Mouse (Mus musculus): ENCODE data around the gene Zdhhc5.
A peak's percentile ranks its signal among the peaks of the same experiment; 100 is the strongest.

The Zdhhc5 gene

DNA sequence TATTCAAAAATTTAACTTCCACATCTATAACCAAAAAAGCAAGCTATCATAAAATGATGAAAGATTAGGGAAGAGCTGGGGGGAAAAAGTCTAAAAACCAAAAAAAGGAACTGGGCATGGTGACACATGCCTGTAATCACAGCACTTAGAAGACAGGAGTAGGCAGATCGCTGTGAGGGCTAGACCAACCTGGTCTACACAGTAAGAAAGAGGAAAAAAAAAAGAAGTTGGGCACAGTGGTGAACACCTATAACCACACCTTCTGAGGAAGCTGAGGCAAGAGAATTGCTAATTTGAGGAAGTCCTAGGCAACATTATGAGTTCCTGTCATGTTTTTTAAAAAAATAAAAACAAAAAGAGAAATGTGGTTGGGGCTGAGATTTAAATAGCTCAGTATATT lies 59.1 kb downstream of the Zdhhc5 start:
- TF ChIP-seq CTCF (conservative IDR thresholded peaks at IDR 0.05; ENCODE audit: low read length) (no peak), NANOG (IDR thresholded peaks at IDR 0.05; ENCODE audit: borderline replicate concordance, low read length) (no peak)
- H3K9me3 ChIP-seq (ENCODE audit: low read length), result peaks cover 8% of the 10 kb centered on the region; the same call in 1 of the 2 replicates
- H3K4me1 ChIP-seq (replicated peaks; ENCODE audit: low read depth, low read length), result peaks cover 7% of the 10 kb centered on the region
- no peak overlapping the region for H3K4me3 ChIP-seq (replicated peaks; ENCODE audit: low read length)
- H3K36me3 ChIP-seq (ENCODE audit: insufficient read depth, low read length), result no peaks in the 10 kb centered on the region
- peaks cover 20% of the 10 kb centered on the region for H3K27me3 ChIP-seq (ENCODE audit: insufficient read depth, low read length)

DNA sequence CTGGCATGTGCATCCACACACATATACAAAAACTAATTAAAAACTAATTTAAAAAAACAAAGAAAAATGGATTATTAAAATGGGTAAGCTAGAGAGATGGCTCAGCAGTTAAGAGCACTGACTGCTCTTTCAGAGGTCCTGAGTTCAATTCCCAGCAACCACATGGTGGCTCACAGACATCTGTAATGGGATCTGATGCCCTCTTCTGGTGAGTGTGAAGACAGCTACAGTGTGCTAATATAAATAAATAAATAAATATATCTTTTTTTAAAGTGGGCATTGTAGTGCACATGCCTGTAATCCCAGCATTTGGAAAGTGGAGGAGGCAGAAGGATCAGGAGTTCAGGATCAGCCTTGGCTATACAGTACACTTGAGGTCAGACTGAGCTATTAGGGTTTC lies 61.6 kb downstream of the Zdhhc5 start:
- Histone ChIP-seq H3K9me3 (ENCODE audit: low read length) (peaks cover 5% of the 10 kb centered on the region; the same call in 1 of the 2 replicates), H3K36me3 (ENCODE audit: insufficient read depth, low read length) (no peaks in the 10 kb centered on the region), H3K4me3 (replicated peaks; ENCODE audit: low read length) (no peak overlapping the region), H3K27me3 (ENCODE audit: insufficient read depth, low read length) (peaks cover 10% of the 10 kb centered on the region), H3K4me1 (replicated peaks; ENCODE audit: low read depth, low read length) (peaks cover 17% of the 10 kb centered on the region)
- TF ChIP-seq NANOG (IDR thresholded peaks at IDR 0.05; ENCODE audit: borderline replicate concordance, low read length) (no peak), CTCF (conservative IDR thresholded peaks at IDR 0.05; ENCODE audit: low read length) (peak; percentile 29; the same call in 1 of the 2 replicates), POU5F1 (IDR thresholded peaks at IDR 0.05; ENCODE audit: borderline replicate concordance, low read length) (no peak)

DNA sequence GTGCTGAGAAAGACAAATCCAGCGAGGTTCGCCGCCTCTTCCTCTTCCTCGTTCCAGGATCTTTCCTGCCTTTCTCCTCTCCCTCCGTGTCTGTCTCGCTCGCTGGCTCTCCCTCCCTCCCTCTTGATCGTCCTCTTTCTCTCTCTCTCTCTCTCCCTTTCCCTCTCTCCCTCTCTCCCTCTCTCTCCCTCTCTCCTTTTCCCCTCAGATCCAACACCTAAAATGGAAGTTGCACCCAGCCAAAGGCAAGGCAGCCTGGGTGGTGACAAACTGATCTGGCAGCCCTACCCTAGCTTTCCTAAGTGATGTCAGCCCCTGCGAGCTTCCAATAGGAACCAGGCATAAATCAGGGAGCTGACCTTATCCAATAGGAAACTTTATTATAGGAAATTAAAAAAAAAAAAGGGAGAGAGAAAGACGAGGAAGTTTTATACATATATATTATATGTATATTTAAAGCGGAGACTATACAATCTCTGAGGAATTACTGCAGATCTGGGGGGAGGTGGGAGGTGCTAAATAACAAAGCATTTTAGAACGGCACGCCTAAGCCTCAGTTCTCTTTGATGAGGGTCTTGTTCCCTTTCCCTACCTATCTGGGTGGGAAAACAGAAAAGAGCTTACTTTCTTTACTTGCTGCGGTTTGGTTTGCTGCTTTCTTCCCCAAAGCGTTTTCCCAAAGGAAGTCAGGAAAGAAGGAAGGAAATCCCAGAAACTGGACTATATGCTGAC lies 64.3 kb downstream of the Zdhhc5 start, which contains the start of gene Ctnnd1:
Ctnnd1 (minus strand) TSS at position 302 of the 732 bp plus-strand sequence.
- Histone ChIP-seq H3K36me3 (ENCODE audit: insufficient read depth, low read length) (0 out of 2 replicates have a peak, but pooled peaks cover 10% of the 10 kb centered on the region), H3K9me3 (ENCODE audit: low read length) (no peaks in the 10 kb centered on the region), H3K4me1 (replicated peaks; ENCODE audit: low read depth, low read length) (peaks cover 42% of the 10 kb centered on the region), H3K4me3 (replicated peaks; ENCODE audit: low read length) (peak within 1 kb of the TSS; percentile 89), H3K27me3 (ENCODE audit: insufficient read depth, low read length) (no peaks in the 10 kb centered on the region)
- no peak for TF ChIP-seq CTCF (conservative IDR thresholded peaks at IDR 0.05; ENCODE audit: low read length)
- no peak for TF ChIP-seq POU5F1 (IDR thresholded peaks at IDR 0.05; ENCODE audit: borderline replicate concordance, low read length)
- no peak for TF ChIP-seq NANOG (IDR thresholded peaks at IDR 0.05; ENCODE audit: borderline replicate concordance, low read length)

DNA sequence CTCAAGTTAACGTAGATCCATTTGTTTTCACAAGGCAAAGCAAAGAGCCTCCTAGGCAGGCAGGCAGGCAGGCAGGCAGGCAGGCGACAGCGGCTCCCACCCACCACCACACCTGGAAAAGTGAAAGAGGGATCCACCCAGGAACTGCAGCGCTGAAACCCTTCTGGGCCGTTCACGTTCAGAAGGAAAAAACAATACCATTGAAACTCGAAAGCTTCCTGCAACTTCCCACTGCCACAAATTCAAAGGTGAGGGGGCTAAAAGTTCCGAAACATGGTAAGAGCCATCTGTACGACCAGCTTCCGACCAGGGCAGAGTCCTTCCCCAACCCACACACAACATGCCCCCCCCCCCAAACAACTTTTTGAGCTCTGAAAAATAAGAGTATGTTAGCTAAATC lies 65.3 kb downstream of the Zdhhc5 start:
- H3K4me3 ChIP-seq (replicated peaks; ENCODE audit: low read length), result peak overlapping the region; percentile 89
- no peak for TF ChIP-seq POU5F1 (IDR thresholded peaks at IDR 0.05; ENCODE audit: borderline replicate concordance, low read length)
- TF ChIP-seq NANOG (IDR thresholded peaks at IDR 0.05; ENCODE audit: borderline replicate concordance, low read length), result no peak
- TF ChIP-seq CTCF (conservative IDR thresholded peaks at IDR 0.05; ENCODE audit: low read length), result no peak

DNA sequence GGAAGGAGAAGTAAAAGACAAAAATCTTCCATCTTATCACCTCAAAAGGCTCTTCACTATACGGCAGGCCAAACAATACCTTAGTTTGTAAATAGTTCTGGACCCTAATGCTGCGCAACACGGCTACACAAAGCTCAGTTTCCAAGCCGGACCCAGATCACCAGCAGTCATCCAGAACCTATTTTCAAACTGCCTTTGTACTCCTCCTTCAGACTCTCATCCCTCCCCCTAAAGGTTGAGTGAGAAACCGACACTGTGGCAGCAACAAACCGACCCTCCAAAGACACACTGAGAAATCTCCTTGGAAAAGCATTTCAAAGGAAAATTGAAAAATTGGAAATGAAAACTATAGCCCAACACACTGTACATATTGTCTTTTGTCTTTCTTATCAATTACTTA lies 66.6 kb downstream of the Zdhhc5 start:
- H3K9me3 ChIP-seq (ENCODE audit: low read length), result no peaks in the 10 kb centered on the region
- peaks cover 55% of the 10 kb centered on the region for H3K4me1 ChIP-seq (replicated peaks; ENCODE audit: low read depth, low read length)
- H3K36me3 ChIP-seq (ENCODE audit: insufficient read depth, low read length), result 0 out of 2 replicates have a peak, but pooled peaks cover 10% of the 10 kb centered on the region
- TF ChIP-seq CTCF (conservative IDR thresholded peaks at IDR 0.05; ENCODE audit: low read length) (no peak), NANOG (IDR thresholded peaks at IDR 0.05; ENCODE audit: borderline replicate concordance, low read length) (no peak), POU5F1 (IDR thresholded peaks at IDR 0.05; ENCODE audit: borderline replicate concordance, low read length) (no peak)
- H3K27me3 ChIP-seq (ENCODE audit: insufficient read depth, low read length), result no peaks in the 10 kb centered on the region
- peak overlapping the region; percentile 89 for H3K4me3 ChIP-seq (replicated peaks; ENCODE audit: low read length)

More for the DNA sequence above, 65.3 kb downstream of the Zdhhc5 start:
- 0 out of 2 replicates have a peak, but pooled peaks cover 10% of the 10 kb centered on the region for H3K36me3 ChIP-seq (ENCODE audit: insufficient read depth, low read length)
- no peaks in the 10 kb centered on the region for H3K9me3 ChIP-seq (ENCODE audit: low read length)
- no peaks in the 10 kb centered on the region for H3K27me3 ChIP-seq (ENCODE audit: insufficient read depth, low read length)
- peaks cover 42% of the 10 kb centered on the region for H3K4me1 ChIP-seq (replicated peaks; ENCODE audit: low read depth, low read length)

DNA sequence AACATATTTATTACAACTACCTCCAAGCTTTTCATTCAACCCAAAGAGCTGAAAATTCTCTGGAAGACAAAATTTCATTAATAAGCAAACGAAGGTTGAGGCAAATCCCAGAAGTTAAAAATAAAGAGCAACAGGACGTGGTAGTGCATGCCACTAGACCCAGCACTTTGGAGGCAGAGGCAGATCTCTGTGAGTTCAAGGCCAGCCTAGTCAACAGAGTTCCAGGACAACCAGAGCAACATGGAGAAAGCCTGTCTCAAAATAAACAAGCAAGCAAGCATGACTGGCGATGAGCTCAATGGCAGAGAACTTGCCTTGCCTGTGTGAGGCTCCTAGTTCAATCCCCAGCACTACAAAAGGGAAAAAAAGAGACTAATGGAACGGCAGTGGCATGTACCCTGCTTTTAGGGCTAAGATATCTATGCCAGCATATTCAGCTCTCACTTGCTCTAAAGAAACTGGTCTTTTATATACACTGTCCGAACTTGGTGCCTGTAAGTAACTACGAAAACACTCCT lies 67.9 kb downstream of the Zdhhc5 start:
- H3K9me3 ChIP-seq (ENCODE audit: low read length), result no peaks in the 10 kb centered on the region
- TF ChIP-seq CTCF (conservative IDR thresholded peaks at IDR 0.05; ENCODE audit: low read length) (no peak), POU5F1 (IDR thresholded peaks at IDR 0.05; ENCODE audit: borderline replicate concordance, low read length) (no peak), NANOG (IDR thresholded peaks at IDR 0.05; ENCODE audit: borderline replicate concordance, low read length) (no peak)
- peaks cover 66% of the 10 kb centered on the region for H3K4me1 ChIP-seq (replicated peaks; ENCODE audit: low read depth, low read length)
- H3K4me3 ChIP-seq (replicated peaks; ENCODE audit: low read length), result no peak overlapping the region
- peaks cover 13% of the 10 kb centered on the region for H3K36me3 ChIP-seq (ENCODE audit: insufficient read depth, low read length)
- no peaks in the 10 kb centered on the region for H3K27me3 ChIP-seq (ENCODE audit: insufficient read depth, low read length)

DNA sequence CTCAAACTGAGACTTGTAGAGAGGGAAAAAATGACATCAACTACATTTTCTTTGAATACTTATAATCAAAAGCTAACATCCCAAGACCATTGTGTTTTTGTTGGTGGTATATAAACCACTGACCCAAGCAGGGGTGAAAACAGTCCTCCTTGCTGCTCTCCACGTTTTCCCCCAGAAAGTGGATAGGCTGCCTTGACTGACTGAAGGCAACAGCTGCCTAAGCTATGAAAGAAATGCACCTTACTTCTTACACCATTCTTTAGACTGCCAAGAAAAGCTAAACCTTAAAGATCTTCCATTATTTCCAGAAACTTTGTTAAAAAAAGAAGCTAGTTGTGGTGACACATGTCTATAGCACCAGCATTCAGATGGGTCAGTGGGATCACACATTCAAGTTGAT lies 68.8 kb downstream of the Zdhhc5 start:
- Histone ChIP-seq H3K9me3 (ENCODE audit: low read length) (no peaks in the 10 kb centered on the region), H3K4me3 (replicated peaks; ENCODE audit: low read length) (no peak overlapping the region), H3K4me1 (replicated peaks; ENCODE audit: low read depth, low read length) (peaks cover 74% of the 10 kb centered on the region), H3K36me3 (ENCODE audit: insufficient read depth, low read length) (peaks cover 16% of the 10 kb centered on the region), H3K27me3 (ENCODE audit: insufficient read depth, low read length) (no peaks in the 10 kb centered on the region)
- TF ChIP-seq NANOG (IDR thresholded peaks at IDR 0.05; ENCODE audit: borderline replicate concordance, low read length), result no peak
- TF ChIP-seq CTCF (conservative IDR thresholded peaks at IDR 0.05; ENCODE audit: low read length), result no peak
- TF ChIP-seq POU5F1 (IDR thresholded peaks at IDR 0.05; ENCODE audit: borderline replicate concordance, low read length), result no peak

DNA sequence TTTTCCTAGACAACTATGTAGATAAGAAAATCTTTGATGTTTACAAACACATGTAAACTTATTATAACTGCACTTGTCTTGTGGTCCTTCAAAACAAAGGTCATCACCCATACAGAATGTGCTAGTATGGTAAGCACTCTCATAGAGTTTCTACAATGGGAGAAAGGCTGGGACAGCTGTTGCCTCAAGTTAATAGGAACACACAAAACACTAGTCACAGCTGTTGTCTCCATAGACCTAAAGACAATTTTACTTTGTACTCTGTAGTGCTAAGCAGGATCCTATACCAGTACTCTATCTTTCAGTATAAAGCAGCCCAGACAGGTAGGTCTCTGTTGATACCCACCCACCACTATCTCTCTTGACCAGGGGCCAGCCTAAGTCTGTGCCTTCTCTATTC lies 74.1 kb downstream of the Zdhhc5 start:
- Histone ChIP-seq H3K4me1 (replicated peaks; ENCODE audit: low read depth, low read length) (peaks cover 83% of the 10 kb centered on the region), H3K27me3 (ENCODE audit: insufficient read depth, low read length) (no peaks in the 10 kb centered on the region), H3K9me3 (ENCODE audit: low read length) (no peaks in the 10 kb centered on the region), H3K36me3 (ENCODE audit: insufficient read depth, low read length) (peaks cover 12% of the 10 kb centered on the region), H3K4me3 (replicated peaks; ENCODE audit: low read length) (no peak overlapping the region)
- TF ChIP-seq NANOG (IDR thresholded peaks at IDR 0.05; ENCODE audit: borderline replicate concordance, low read length) (no peak), CTCF (conservative IDR thresholded peaks at IDR 0.05; ENCODE audit: low read length) (no peak)
